Mouse (Mus musculus) small intestine, adult 2 months (tissue): ENCODE data around the gene 4930407I10Rik. TPM values are rescaled to one million over a fixed set of nuclear protein-coding genes. Genes with fewer than 3 reads are reported as not detected.

Experiments
- H3K27ac ChIP-seq: fragments of 200-500 bp; 2 replicates; pipeline ENCODE4 v1.5.1; 2012; ENCODE audit warnings: low read depth, low read length, control low read depth, inconsistent platforms; ENCODE audit not compliant: insufficient read depth
- H3K27me3 ChIP-seq: fragments of 200-500 bp; 2 replicates; pipeline ENCODE4 v1.6.1; 2012; ENCODE audit warnings: mild to moderate bottlenecking, moderate library complexity, low read length, inconsistent platforms; ENCODE audit not compliant: control insufficient read depth, insufficient read depth
- H3K36me3 ChIP-seq: fragments of 200-500 bp; 2 replicates; pipeline ENCODE4 v1.6.1; 2012; ENCODE audit warnings: mild to moderate bottlenecking, low read length, control low read depth, inconsistent platforms; ENCODE audit not compliant: control insufficient read depth, insufficient read depth
- H3K4me1 ChIP-seq: fragments of 200-500 bp; 2 replicates; pipeline ENCODE4 v1.6.1; 2012; ENCODE audit warnings: low read length, inconsistent platforms, mixed read lengths; ENCODE audit not compliant: control insufficient read depth, insufficient read depth, insufficient read length
- H3K4me3 ChIP-seq: fragments of 200-500 bp; 2 replicates; pipeline ENCODE4 v1.5.1; 2012; ENCODE audit warnings: low read depth, mild to moderate bottlenecking, control low read depth, inconsistent platforms, low read length, moderate library complexity
- CTCF ChIP-seq: fragments of 200-500 bp; IDR thresholded peaks from 2 replicates; pipeline ENCODE4 v1.5.1; 2012; ENCODE audit warnings: low read depth, mild to moderate bottlenecking, control low read depth, inconsistent platforms, low read length, moderate library complexity, mixed read lengths; ENCODE audit not compliant: insufficient replicate concordance, insufficient read length; ENCODE audit errors: extremely low read depth
- POLR2A ChIP-seq: fragments of 200-500 bp; IDR thresholded peaks from 2 replicates; pipeline ENCODE4 v1.6.1; 2012; ENCODE audit warnings: low read depth, mild to moderate bottlenecking, control low read depth, inconsistent platforms, low read length, moderate library complexity
- WGBS: fragments of 180-500 bp; shearing (Covaris S2); methylation state at CpG from one replicate; pipeline ENCODE4 v1.1.7; 2018; 5-methylcytosine and 5-hydroxymethylcytosine counted together
- polyA plus RNA-seq: library from polyadenylated mRNA; depleted of rRNA; stranded (reverse); fragments of >200 nt; gene quantifications from 2 replicates; pipeline ENCODE4 v1.2.3, GENCODE M21; 2012; rRNA removed

The 4930407I10Rik gene
- polyA plus RNA-seq, 1 experiment = not detected

DNA sequence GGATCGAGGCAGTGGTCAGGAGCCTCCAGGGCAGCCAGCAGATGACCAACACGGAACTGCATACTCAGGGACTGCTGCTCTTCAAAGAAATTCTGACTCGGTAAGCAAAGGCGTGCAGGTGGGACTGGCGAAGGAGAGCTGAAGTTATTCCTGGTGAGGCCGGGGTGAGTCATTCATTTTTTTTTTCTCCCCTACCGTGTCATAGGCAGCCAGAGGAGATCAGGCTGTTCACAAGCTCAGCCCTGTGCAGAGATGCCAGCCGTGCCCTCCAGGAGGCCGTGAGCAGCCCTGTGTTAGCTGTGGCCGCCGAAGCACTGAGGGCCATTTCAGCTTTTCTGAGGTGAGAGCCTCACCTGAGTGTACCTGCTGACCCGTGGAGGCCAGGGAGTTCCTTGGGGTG is 27.2 kb downstream of the 4930407I10Rik start:
- peaks cover 3% of the 10 kb centered on the region; the same call in 1 of the 2 replicates for H3K27me3 ChIP-seq
- no peak overlapping the region for H3K4me3 ChIP-seq
- H3K27ac ChIP-seq = no peak overlapping the region
- no peaks in the 10 kb centered on the region for H3K36me3 ChIP-seq
- H3K4me1 ChIP-seq = no peaks in the 10 kb centered on the region
- WGBS = 63% methylated on average over 12 of the region's 12 CpGs
- no peak for TF ChIP-seq POLR2A
- TF ChIP-seq CTCF = no peak

DNA sequence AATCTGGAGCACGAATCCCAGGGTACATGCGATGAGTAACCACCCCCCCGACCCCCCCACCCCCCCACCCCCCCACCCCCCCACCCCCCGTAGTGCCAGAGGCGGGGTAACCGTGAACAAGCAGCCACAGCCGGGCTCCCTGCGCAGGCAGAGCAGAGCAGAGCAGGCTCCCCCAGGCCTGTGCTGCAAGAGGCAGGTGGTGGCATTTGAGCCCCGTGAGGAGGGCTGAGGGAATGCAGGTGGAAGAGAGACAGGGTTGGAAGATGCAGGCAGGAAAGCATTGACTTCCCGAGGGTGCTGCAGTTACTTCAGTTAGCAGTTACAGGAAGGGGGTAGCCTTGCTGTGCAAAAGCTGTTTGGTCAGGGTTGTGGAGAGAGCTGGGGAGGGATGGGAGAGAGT is 28.3 kb downstream of the 4930407I10Rik start:
- no peak for TF ChIP-seq POLR2A
- TF ChIP-seq CTCF = no peak
- no peak overlapping the region for H3K4me3 ChIP-seq
- no peak overlapping the region for H3K27ac ChIP-seq
- H3K27me3 ChIP-seq = peaks cover 3% of the 10 kb centered on the region; the same call in 1 of the 2 replicates
- H3K36me3 ChIP-seq = no peaks in the 10 kb centered on the region
- H3K4me1 ChIP-seq = no peaks in the 10 kb centered on the region
- WGBS = 8% methylated on average over 10 of the region's 10 CpGs

DNA sequence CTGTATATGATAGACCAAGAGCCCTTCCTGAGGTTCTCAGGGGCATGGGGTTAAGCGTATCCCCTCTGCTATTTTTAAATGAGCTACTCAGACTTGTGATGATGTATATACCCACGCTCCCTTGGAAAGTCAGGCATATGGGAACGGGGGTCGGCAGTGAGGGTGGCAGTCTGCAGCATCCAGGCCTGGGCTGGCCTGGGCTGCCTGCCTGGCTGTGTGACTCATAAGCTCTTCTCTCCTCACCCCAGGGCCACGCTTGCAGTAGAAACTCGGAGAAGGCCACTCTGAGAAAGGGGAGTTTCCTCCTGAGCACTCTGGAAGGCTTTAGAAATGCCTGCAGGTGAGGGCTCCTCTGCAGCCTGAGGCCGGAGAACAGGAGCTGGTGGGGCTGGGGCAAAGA is 32.1 kb downstream of the 4930407I10Rik start:
- Histone ChIP-seq H3K27ac (no peak overlapping the region), H3K4me1 (no peaks in the 10 kb centered on the region), H3K36me3 (no peaks in the 10 kb centered on the region), H3K27me3 (peaks cover 3% of the 10 kb centered on the region; the same call in 1 of the 2 replicates), H3K4me3 (no peak overlapping the region)
- no peak for TF ChIP-seq POLR2A
- TF ChIP-seq CTCF = no peak
- 73% methylated on average over 7 of the region's 7 CpGs for WGBS

DNA sequence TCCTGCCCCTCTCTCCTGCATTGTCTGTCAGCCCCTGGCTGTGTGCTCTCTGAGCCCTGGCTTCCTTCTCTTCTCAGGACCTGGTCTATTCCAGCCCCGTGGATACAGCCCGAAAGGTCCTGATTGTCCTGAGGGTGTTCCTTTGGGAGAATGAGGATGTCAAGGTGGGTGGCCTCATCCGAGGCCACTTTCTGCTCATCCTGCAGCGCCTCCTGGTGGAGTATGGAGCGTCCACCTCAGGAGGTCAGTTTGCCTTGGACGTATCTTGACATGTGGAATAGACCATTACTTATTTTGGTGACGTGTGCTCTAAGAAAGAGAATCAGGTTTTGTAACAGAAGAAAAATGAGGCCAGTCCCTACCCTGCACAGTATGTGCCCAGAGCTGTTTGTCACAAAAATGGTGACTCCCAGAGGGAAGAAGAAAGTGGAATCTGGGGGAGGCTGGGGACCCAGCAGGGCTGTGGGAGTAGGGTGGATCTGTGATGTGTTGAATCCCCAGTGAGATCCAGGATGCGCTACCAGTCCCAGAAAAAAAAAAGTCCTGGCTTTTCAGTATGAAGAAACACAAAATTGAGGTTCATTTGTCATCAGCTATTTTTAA is 48.1 kb downstream of the 4930407I10Rik start:
- Histone ChIP-seq H3K4me3 (no peak overlapping the region), H3K27me3 (peaks cover 8% of the 10 kb centered on the region; the same call in 1 of the 2 replicates), H3K4me1 (no peaks in the 10 kb centered on the region), H3K27ac (no peak overlapping the region), H3K36me3 (no peaks in the 10 kb centered on the region)
- WGBS = 28% methylated on average over 8 of the region's 8 CpGs
- TF ChIP-seq CTCF (peak; percentile 63; the same call in 1 of the 2 replicates), POLR2A (no peak)

Other genes with a start within 250 kb of the 4930407I10Rik start
- gene Tob2, start 200.4 kb upstream of the 4930407I10Rik start, polyA plus RNA-seq = 14.7 and 33.2 TPM in 2 replicates
- 22.6 and 47.0 TPM in 2 replicates for gene Phf5a, start 187.2 kb upstream of the 4930407I10Rik start, polyA plus RNA-seq
- 266 and 416 TPM in 2 replicates for gene Aco2, start 186.8 kb upstream of the 4930407I10Rik start, polyA plus RNA-seq
- 3.7 and 5.2 TPM in 2 replicates for gene Polr3h, start 132.9 kb upstream of the 4930407I10Rik start, polyA plus RNA-seq
- gene Csdc2, start 122.4 kb upstream of the 4930407I10Rik start, polyA plus RNA-seq = 1.3 and 2.4 TPM in 2 replicates
- gene Pmm1, start 98.2 kb upstream of the 4930407I10Rik start, polyA plus RNA-seq = 18.9 and 22.0 TPM in 2 replicates
- not detected in 2 replicates for gene 1700029P11Rik, start 78.6 kb upstream of the 4930407I10Rik start, polyA plus RNA-seq
- 7.8 and 9.1 TPM in 2 replicates for gene Xrcc6, start 71.3 kb upstream of the 4930407I10Rik start, polyA plus RNA-seq
- gene Desi1, start 25.3 kb upstream of the 4930407I10Rik start, polyA plus RNA-seq = 16.3 and 25.4 TPM in 2 replicates
- gene Snu13, start 11.6 kb upstream of the 4930407I10Rik start, polyA plus RNA-seq = 24.6 and 25.7 TPM in 2 replicates
- 0.04 and 0.05 TPM in 2 replicates for gene Mei1, start 10.8 kb downstream of the 4930407I10Rik start, polyA plus RNA-seq
- gene Ccdc134, start 68.8 kb downstream of the 4930407I10Rik start, polyA plus RNA-seq = 5.6 and 6.9 TPM in 2 replicates
- gene Srebf2, start 88.0 kb downstream of the 4930407I10Rik start, polyA plus RNA-seq = 144 and 240 TPM in 2 replicates
- 0.38 and 2.6 TPM in 2 replicates for gene Shisa8, start 153.7 kb downstream of the 4930407I10Rik start, polyA plus RNA-seq
- 6.3 and 14.1 TPM in 2 replicates for gene Tnfrsf13c, start 165.2 kb downstream of the 4930407I10Rik start, polyA plus RNA-seq
- gene Cenpm, start 185.6 kb downstream of the 4930407I10Rik start, polyA plus RNA-seq = 5.8 and 16.4 TPM in 2 replicates
- gene 1500009C09Rik, start 193.2 kb downstream of the 4930407I10Rik start, polyA plus RNA-seq = 0.19 and 0.37 TPM in 2 replicates
- gene Sept3, start 215.7 kb downstream of the 4930407I10Rik start, polyA plus RNA-seq = 0.24 and 0.52 TPM in 2 replicates
- not detected in 2 replicates for gene Wbp2nl, start 239.8 kb downstream of the 4930407I10Rik start, polyA plus RNA-seq